Mouse (Mus musculus): ENCODE data around the gene Hmgb1. TPM values are rescaled to one million over a fixed set of nuclear protein-coding genes. Genes with fewer than 3 reads are reported as not detected.
A peak's percentile ranks its signal among the peaks of the same experiment; 100 is the strongest.

The Hmgb1 gene
- polyA plus RNA-seq, 1 experiment from 2014 or later, result 1,696 TPM

DNA sequence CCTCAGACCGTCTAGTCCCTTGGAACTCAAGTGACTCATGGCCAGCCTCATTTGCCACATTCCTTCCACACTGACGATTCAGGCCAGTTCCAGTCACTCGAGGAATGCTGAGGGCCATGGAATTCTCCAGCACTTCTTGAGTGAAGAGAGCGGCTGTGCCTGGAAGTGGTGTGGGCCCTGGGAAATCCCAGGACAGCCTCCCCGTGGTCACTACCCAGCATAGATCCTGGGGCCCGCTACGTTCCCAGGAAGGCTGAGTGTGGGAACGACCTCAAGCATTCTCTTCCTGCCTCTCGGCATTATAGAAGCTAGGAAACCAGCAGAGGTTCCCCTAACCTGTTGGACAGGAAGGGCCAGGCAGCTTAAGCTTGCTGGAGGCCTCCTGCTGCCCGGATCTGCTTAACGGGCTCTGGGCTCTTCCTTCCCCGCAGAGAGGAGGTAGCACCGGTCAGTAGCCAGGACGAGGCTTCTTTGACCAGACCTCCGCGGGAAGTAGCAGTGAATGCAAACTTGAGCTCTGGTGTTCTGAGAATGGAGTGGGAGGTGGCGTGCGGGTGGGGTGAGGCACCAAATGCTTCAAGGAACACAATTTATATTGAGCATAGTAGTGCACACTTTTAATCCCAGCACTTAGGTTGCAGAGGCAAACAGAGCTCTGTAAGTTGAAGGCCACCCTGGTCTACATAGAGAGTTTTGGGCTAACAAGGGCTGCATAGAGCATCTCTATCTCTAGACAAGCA is 105.1 kb downstream of the Hmgb1 start:
- Histone ChIP-seq H3K27ac (no peak overlapping the region), H3K9me3 (no peaks in the 10 kb centered on the region), H3K27me3 (no peaks in the 10 kb centered on the region), H3K36me3 (no peaks in the 10 kb centered on the region), H3K9ac (peak overlapping the region; percentile 49; the same call in 1 of the 2 replicates), H3K4me3 (no peak overlapping the region), H3K4me1 (peaks cover 12% of the 10 kb centered on the region), H3K4me2 (peak overlapping the region; percentile 22)
- no peak for ATAC-seq (ENCODE audit: insufficient number of reproducible peaks, insufficient read depth, low FRiP score, low TSS enrichment, low read depth)
- WGBS, result 15% methylated on average over 18 of the region's 18 CpGs

DNA sequence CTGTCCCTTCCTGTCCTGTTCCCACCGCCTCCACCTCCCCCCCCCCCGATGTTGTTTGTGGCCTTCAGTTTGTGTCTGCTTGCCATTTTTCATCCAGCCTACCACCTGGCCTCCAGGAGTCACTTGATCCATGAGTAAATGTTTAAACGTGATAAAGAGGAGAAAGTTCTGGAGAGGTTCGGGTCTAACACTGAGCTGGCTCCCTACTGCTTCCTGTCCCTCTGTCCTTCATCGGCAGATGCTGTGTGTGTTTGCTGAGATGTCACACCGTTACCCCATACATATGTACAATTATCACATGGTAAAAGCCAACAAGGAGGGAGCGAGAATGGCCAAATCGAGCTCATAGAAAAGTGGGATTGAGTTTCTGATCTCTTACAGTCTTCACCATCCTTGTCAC is 107.2 kb downstream of the Hmgb1 start:
- H3K27me3 ChIP-seq, result no peaks in the 10 kb centered on the region
- no peak overlapping the region for H3K4me3 ChIP-seq
- ATAC-seq (ENCODE audit: insufficient number of reproducible peaks, insufficient read depth, low FRiP score, low TSS enrichment, low read depth), result no peak
- H3K36me3 ChIP-seq, result no peaks in the 10 kb centered on the region
- no peak overlapping the region for H3K4me2 ChIP-seq
- WGBS, result 85% methylated on average over 8 of the region's 8 CpGs
- H3K4me1 ChIP-seq, result peaks cover 12% of the 10 kb centered on the region
- no peak overlapping the region for H3K27ac ChIP-seq
- H3K9ac ChIP-seq, result no peak overlapping the region
- no peaks in the 10 kb centered on the region for H3K9me3 ChIP-seq

DNA sequence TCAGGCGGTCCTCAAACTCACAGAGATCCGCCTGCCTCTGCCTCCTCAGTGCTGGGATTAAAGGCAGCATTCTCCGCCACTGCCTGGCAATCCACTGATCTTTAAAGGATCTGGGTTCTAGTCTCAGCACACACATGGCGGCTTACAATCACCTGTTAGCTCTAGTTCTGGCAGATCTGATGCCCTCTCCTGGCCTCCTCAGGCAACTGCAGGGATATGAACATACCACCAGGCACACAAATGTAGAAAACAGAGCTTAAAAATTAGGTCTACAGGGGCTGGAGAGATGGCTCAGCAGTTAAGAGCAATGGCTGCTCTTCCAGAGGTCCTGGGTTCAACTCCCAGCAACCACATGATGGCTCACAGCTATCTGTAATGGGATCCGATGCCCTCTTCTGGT is 112.7 kb downstream of the Hmgb1 start:
- no peaks in the 10 kb centered on the region for H3K36me3 ChIP-seq
- no peak overlapping the region for H3K4me2 ChIP-seq
- no peak overlapping the region for H3K27ac ChIP-seq
- H3K27me3 ChIP-seq, result no peaks in the 10 kb centered on the region
- no peaks in the 10 kb centered on the region for H3K9me3 ChIP-seq
- H3K4me3 ChIP-seq, result no peak overlapping the region
- no peak overlapping the region for H3K9ac ChIP-seq
- WGBS, result 96% methylated on average over 5 of the region's 5 CpGs
- ATAC-seq (ENCODE audit: insufficient number of reproducible peaks, insufficient read depth, low FRiP score, low TSS enrichment, low read depth), result no peak
- H3K4me1 ChIP-seq, result peaks cover 6% of the 10 kb centered on the region; the same call in 1 of the 2 replicates

DNA sequence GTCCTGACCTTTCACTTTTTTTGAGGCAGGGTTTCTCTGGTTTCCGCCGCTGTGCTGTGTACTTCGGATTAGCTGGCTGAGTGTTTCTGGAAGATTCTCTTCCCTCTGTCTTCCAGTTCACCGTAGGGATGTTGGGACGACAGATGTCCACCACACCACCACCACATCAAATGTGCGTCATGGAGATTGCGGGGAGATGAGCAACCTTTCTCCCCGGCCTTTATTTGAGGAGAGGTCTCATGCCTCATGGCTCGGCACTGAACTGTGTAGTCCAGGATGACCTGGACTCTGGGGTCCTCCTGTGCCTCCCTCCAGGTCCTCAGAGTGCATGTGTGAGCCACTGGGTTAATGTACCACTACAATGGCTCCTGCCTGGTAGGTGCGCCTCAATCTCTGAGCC is 115.5 kb downstream of the Hmgb1 start:
- H3K27ac ChIP-seq, result no peak overlapping the region
- WGBS, result 96% methylated on average over 10 of the region's 10 CpGs
- no peaks in the 10 kb centered on the region for H3K36me3 ChIP-seq
- no peak for ATAC-seq (ENCODE audit: insufficient number of reproducible peaks, insufficient read depth, low FRiP score, low TSS enrichment, low read depth)
- no peaks in the 10 kb centered on the region for H3K27me3 ChIP-seq
- H3K4me3 ChIP-seq, result no peak overlapping the region
- H3K9me3 ChIP-seq, result no peaks in the 10 kb centered on the region
- no peak overlapping the region for H3K4me2 ChIP-seq
- peaks cover 14% of the 10 kb centered on the region for H3K4me1 ChIP-seq
- no peak overlapping the region for H3K9ac ChIP-seq

DNA sequence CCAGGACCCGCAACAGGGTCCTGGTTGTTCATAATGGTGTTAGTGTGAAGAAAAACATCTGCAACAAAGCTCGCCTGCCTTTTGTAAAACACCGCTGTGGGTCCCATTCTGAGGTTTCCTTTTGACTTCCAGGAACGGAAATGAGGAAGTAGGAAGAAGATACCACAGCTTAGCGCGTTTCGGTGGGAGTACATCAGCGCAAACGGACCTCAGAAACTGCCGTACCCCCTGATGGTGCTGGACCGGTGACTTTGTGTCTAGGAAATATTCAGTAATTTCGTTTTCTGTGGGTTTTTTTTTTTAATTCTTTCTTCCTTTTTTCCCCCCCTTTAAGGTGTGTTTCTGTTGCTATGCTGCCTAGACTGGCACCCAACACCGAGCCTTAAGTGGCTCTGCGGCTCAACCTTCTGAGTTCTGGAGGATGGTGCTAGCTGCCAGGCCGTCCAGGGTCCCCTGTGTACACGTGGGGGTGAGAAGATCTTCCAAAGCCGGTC is 116.0 kb downstream of the Hmgb1 start:
- 86% methylated on average over 17 of the region's 17 CpGs for WGBS

DNA sequence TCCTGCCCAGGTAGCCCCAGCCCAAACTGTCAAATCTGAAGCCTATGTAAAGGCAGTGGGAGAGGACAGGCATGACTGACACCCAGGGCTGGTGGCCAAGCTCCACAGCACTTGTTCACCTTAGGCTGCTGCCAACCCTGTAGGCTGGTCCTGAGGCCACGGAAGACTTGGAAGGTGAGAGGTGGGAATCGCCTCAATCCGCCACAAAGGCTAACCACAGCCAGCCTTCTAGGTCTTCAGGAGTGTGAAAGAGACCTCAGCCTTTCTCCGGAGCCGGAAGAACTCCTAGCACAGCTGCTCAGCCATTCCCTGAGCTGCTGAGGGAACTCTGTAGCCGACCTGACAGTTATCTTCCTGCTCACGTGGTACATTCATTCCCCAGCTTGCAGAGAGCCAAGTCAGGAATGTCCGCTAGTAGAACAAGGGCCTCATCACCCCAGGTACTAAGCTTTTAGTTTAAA is 116.8 kb downstream of the Hmgb1 start:
- ATAC-seq (ENCODE audit: insufficient number of reproducible peaks, insufficient read depth, low FRiP score, low TSS enrichment, low read depth), result no peak
- 60% methylated on average over 8 of the region's 8 CpGs for WGBS
- H3K4me2 ChIP-seq, result no peak overlapping the region

More for the DNA sequence above, 116.0 kb downstream of the Hmgb1 start:
- H3K9ac ChIP-seq, result no peak overlapping the region
- H3K27me3 ChIP-seq, result no peaks in the 10 kb centered on the region
- no peak for ATAC-seq (ENCODE audit: insufficient number of reproducible peaks, insufficient read depth, low FRiP score, low TSS enrichment, low read depth)
- H3K4me2 ChIP-seq, result no peak overlapping the region
- no peaks in the 10 kb centered on the region for H3K9me3 ChIP-seq
- peaks cover 14% of the 10 kb centered on the region for H3K4me1 ChIP-seq
- no peak overlapping the region for H3K27ac ChIP-seq
- no peaks in the 10 kb centered on the region for H3K36me3 ChIP-seq
- H3K4me3 ChIP-seq, result no peak overlapping the region

DNA sequence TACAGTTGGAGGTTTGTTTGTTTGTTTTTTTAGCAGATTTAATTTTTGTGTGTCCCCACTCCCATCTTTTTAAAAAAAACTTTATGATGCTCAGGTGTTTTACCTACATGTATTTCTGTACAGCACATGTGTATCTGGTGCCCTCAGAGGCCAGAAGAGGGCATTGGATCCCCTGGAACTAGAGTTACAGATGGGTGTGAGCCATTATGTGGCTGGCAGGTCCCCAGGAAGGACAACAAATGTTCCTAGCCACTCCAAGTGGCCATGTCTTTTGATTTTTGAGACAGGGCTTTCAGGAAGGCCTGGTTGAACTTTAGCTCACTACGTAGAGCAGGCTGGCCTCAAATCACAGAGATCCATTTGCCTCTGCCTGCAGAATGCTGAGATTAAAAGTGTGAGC is 121.5 kb downstream of the Hmgb1 start:
- peaks cover 14% of the 10 kb centered on the region for H3K4me1 ChIP-seq
- WGBS, result 76% methylated on average over 1 of the region's 1 CpGs
- no peak overlapping the region for H3K4me2 ChIP-seq
- ATAC-seq (ENCODE audit: insufficient number of reproducible peaks, insufficient read depth, low FRiP score, low TSS enrichment, low read depth), result no peak
- no peak overlapping the region for H3K9ac ChIP-seq
- H3K9me3 ChIP-seq, result no peaks in the 10 kb centered on the region
- H3K27ac ChIP-seq, result no peak overlapping the region
- H3K4me3 ChIP-seq, result no peak overlapping the region
- H3K36me3 ChIP-seq, result no peaks in the 10 kb centered on the region
- H3K27me3 ChIP-seq, result no peaks in the 10 kb centered on the region

More for the DNA sequence above, 116.8 kb downstream of the Hmgb1 start:
- Histone ChIP-seq H3K9me3 (no peaks in the 10 kb centered on the region), H3K9ac (no peak overlapping the region), H3K36me3 (no peaks in the 10 kb centered on the region), H3K4me3 (no peak overlapping the region), H3K27me3 (no peaks in the 10 kb centered on the region), H3K27ac (no peak overlapping the region), H3K4me1 (peaks cover 14% of the 10 kb centered on the region)

DNA sequence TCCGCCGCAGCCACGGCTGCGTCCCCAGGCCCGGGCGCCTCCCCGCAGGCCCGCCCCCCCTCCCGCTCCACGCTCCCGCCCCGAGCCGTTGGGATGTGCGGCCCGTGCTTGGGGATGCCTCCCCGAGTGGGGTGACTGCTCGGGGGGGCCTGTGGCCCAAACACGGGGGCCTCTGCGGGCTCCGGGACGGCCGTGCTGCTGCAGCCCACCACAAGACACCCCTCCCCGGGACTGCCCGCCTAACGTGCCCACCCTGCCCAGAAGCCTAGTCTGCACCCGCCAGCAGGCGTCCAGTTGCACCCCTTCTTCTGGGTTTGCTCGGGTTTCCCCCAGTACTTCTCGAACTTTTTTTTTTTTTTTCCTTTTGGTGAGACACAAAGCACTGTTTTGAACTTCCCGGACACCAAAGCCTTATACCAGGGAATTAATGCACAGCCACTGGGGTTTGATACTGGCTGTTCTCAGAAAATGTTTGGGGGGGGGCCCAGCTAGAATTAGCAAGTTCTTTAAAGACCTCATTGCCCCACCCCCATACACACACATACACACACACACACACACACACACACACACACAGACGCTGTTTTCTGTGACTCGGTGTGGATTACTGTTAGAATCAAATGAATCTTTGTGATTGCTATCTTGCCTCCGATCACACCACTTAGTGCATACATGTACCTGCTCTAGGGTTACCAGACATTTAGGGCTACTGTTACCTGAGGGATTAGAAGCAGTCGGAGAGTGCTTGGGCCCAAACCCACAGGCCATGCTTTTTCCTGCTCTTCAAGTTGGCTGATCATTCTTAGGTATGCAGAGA is 130.7 kb downstream of the Hmgb1 start:
- no peaks in the 10 kb centered on the region for H3K27me3 ChIP-seq
- WGBS, result 2% methylated on average over 30 of the region's 34 CpGs

DNA sequence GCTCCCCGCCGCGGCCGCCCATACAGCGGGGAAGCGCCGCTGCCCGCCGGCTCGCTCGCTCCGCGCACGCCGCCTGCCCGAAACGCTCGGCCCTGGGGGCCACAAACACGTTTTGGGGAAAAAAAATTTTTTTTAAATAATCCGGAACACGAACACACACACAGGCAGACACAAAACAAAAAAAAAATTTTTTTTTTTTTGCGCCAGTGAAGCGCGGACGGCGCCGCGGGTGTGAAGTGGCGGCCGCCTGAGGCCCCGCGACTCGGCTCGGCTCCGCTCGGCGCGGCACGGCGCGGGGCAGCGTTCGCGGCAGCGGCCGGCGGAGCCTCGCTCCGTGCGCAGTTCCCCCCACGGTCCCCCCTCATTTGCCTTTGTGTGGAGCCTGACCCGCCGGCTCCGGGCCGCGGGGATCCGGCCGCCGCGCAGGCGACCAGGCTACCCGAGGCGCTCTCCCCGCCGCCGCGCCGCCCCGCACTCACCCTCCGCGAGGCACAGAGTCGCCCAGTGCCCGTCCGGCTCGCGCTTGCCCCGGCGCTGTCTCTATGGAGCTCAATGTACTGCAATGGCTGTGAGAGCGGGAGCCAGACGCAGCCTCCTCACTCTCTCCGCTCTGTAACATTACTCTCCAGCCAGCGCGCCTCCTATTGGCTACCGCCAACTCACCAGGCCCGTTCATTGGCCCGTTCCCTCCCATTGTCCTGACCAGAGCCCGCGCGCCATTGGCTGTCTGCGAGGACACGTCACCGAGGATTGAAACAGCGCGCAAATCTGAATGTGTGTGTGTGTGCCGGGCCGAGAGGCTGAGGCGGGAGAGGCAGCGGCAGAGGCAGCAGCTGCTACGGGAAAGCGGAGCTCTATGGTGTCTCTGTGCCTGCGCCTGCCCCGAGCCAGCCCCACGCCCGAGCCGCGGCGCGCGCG is 131.6 kb downstream of the Hmgb1 start:
- peak overlapping the region; percentile 89 for H3K4me3 ChIP-seq
- H3K4me2 ChIP-seq, result peak overlapping the region; percentile 93
- peak overlapping the region; percentile 100 for H3K9ac ChIP-seq
- ATAC-seq (ENCODE audit: insufficient number of reproducible peaks, insufficient read depth, low FRiP score, low TSS enrichment, low read depth), result peak; percentile 96
- peak overlapping the region; percentile 100 for H3K27ac ChIP-seq
- H3K9me3 ChIP-seq, result no peaks in the 10 kb centered on the region
- no peaks in the 10 kb centered on the region for H3K27me3 ChIP-seq
- peaks cover 15% of the 10 kb centered on the region for H3K4me1 ChIP-seq
- WGBS, result under 1% methylated on average over 108 of the region's 110 CpGs
- H3K36me3 ChIP-seq, result peaks cover 8% of the 10 kb centered on the region; the same call in 1 of the 2 replicates

More for the DNA sequence above, 130.7 kb downstream of the Hmgb1 start:
- ATAC-seq (ENCODE audit: insufficient number of reproducible peaks, insufficient read depth, low FRiP score, low TSS enrichment, low read depth), result peak; percentile 27; the same call in 1 of the 2 replicates
- Histone ChIP-seq H3K4me2 (peak overlapping the region; percentile 93), H3K27ac (peak overlapping the region; percentile 100), H3K36me3 (peaks cover 8% of the 10 kb centered on the region; the same call in 1 of the 2 replicates), H3K4me1 (peaks cover 15% of the 10 kb centered on the region), H3K9ac (peak overlapping the region; percentile 80), H3K9me3 (no peaks in the 10 kb centered on the region), H3K4me3 (peak overlapping the region; percentile 89)

DNA sequence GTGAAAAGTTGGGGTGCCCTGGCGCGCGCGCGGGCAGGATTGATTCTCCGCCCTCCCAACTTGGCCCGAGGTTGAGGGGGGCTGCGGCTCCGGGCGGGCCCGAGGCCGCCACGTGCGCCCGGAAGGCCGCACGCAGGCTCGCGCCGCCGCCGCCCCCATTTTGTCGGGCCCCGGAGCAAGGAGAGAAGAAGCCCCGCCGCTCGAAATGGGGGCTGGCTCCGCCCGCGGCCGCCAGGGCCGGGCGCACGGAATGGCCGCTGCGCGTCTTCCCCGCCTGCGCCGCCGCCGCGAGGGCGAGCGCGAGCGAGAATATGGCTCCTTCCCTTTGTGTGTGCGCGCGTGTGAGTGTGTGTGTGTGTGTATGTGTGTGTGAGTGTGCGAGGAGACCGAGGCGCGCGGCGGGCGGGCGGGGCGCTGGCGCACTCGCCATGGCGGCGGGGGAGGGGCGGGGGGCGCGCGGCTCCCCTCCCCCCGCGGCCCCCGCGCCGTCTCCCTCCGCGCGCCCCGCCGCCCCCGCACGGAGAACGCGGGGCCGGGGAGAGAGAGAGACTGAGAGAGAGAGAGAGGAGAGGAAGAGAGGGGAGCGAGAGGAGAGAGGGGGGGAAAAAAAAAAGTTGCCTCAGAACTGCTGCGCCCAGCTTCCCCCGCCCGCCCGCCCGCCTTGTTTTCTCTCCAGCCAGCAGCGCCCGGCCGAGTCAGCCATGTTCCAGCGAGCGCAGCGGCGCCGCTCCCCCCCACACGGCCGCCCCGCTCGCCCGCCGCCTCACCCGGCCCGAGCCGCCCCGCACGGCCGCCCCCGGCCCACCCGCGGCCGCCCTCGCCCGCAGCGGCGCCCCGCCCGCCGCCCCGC is 132.5 kb downstream of the Hmgb1 start:
- Histone ChIP-seq H3K4me3 (peak overlapping the region; percentile 89), H3K9ac (peak overlapping the region; percentile 100), H3K27ac (peak overlapping the region; percentile 100), H3K9me3 (no peaks in the 10 kb centered on the region), H3K4me1 (peaks cover 15% of the 10 kb centered on the region), H3K27me3 (no peaks in the 10 kb centered on the region), H3K4me2 (peak overlapping the region; percentile 86), H3K36me3 (peaks cover 10% of the 10 kb centered on the region; the same call in 1 of the 2 replicates)
- ATAC-seq (ENCODE audit: insufficient number of reproducible peaks, insufficient read depth, low FRiP score, low TSS enrichment, low read depth), result peak; percentile 38; the same call in 1 of the 2 replicates
- WGBS, result 1% methylated on average over 88 of the region's 120 CpGs

All from embryonic facial prominence, embryonic 13.5 days (tissue).